Mouse (Mus musculus): ENCODE measurements around the gene Wdfy2.

DNA sequence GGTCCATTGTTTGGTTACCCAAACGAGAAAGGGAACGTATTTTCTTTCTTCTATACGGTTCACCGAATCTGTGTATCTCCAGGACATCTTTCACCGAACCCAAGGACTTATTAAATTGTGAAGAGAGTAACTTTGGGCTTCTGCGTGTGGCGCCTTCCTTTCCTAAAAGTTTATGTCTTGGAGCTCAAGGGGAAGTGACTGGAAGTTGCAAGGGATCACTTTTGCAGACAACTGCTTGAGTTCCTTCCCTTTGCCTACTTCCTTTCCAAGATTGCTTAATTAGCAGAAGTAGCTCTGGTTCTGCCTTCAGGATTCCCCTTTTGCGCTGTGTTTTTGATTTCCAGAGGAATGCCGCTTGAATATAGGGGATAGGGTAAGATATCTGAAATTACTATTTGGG is 858 bp downstream of the Wdfy2 start:
- TF ChIP-seq CTCF (IDR thresholded peaks at IDR 0.05; ENCODE audit: low read depth) (no peak), EP300 (optimal IDR thresholded peaks at IDR 0.05) (no peak)
